29 mouse cellular contexts compared by ENCODE assay signal in the genomic region with DNA sequence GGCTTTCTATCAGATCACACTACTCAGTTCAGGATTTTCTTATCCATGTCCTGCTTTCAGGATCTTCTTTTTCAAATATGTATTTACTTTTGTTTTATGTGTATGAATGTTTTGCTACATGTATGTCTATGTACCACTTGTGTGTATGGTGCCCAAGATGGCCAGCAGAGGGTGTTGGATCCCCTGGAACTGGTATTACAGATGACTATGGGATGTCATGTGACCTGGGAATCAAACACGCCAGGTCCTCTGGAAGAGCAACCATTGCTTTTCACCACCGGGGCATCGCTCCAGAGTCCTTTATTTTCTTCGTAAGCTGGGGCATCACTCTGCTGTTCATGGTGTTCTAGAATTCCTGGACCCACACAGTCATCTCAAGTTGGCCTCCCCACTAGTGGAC. TPM values are rescaled to one million over a fixed set of nuclear protein-coding genes. Genes with fewer than 3 reads are reported as not detected.
DNase-seq lines count a peak whose midpoint lies in the region; ATAC-seq and TF ChIP-seq lines count a peak whose summit lies in the region.
"Had no signal": no experiment of that assay in that cellular context is flagged by ENCODE, and none has a peak within 500 bp of the region (broad histone marks: within the 10 kb centered on the region; RNA-seq: fewer than 3 reads in every experiment).

No protein-coding gene starts in this region.

- no peak overlapping the region for H3K9ac ChIP-seq in liver, embryonic 14.5 days (replicated peaks)
- no peak overlapping the region for H3K9ac ChIP-seq in lung, postnatal 0 days (replicated peaks; ENCODE audit: low read depth)
- H3K9ac ChIP-seq: forebrain, embryonic 13.5 days; hindbrain, embryonic 12.5 days; hindbrain, embryonic 15.5 days had no signal

- H3K4me1 ChIP-seq in liver, embryonic 14.5 days (replicated peaks; ENCODE audit: control insufficient read depth in 2 of 2, insufficient read depth in 2 of 2, low read length in 1 of 2), result no peaks in the 10 kb centered on the region
- no peaks in the 10 kb centered on the region for H3K4me1 ChIP-seq in lung, postnatal 0 days (ENCODE audit: insufficient read depth, low read depth, low read length)
- no peaks in the 10 kb centered on the region for H3K4me1 ChIP-seq in kidney, adult 2 months (ENCODE audit: control insufficient read depth, insufficient read depth, low read length)
- H3K4me1 ChIP-seq: forebrain, embryonic 10.5 days; forebrain, embryonic 13.5 days; hindbrain, embryonic 12.5 days; hindbrain, embryonic 15.5 days had no signal

- no peak for TF ChIP-seq POLR2A in kidney, adult 2 months (IDR thresholded peaks at IDR 0.05; ENCODE audit: low read depth, low read length)

- no peak overlapping the region for H3K4me2 ChIP-seq in liver, embryonic 14.5 days (ENCODE audit: low read depth)
- H3K4me2 ChIP-seq in lung, postnatal 0 days (replicated peaks; ENCODE audit: low read depth, low read length), result no peak overlapping the region
- H3K4me2 ChIP-seq: forebrain, embryonic 13.5 days; heart, embryonic 11.5 days; hindbrain, embryonic 12.5 days; hindbrain, embryonic 15.5 days had no signal

- no peak for TF ChIP-seq EP300 in liver, embryonic 14.5 days (IDR thresholded peaks at IDR 0.05; ENCODE audit: low read depth)
- no peak for TF ChIP-seq EP300 in lung, postnatal 0 days (IDR thresholded peaks at IDR 0.05)

- H3K27me3 ChIP-seq in liver, embryonic 14.5 days (ENCODE audit: control insufficient read depth, insufficient read depth, low read length), result no peaks in the 10 kb centered on the region
- no peaks in the 10 kb centered on the region for H3K27me3 ChIP-seq in lung, postnatal 0 days (replicated peaks; ENCODE audit: insufficient read depth, low read length)
- H3K27me3 ChIP-seq in kidney, adult 2 months (replicated peaks; ENCODE audit: control insufficient read depth, insufficient read depth, low read length), result no peaks in the 10 kb centered on the region; the same call in 1 of the 2 replicates
- H3K27me3 ChIP-seq: forebrain, embryonic 13.5 days; hindbrain, embryonic 12.5 days; hindbrain, embryonic 15.5 days had no signal

- no peak overlapping the region for H3K4me3 ChIP-seq in liver, embryonic 14.5 days (ENCODE audit: insufficient read depth in 1 of 2, low read depth in 2 of 2, low read length in 2 of 2)
- no peak overlapping the region for H3K4me3 ChIP-seq in lung, postnatal 0 days (ENCODE audit: low read depth, low read length)
- no peak overlapping the region for H3K4me3 ChIP-seq in kidney, adult 2 months (ENCODE audit: insufficient read depth, low read depth, low read length)
- H3K4me3 ChIP-seq: forebrain, embryonic 10.5 days; forebrain, embryonic 13.5 days; gastrocnemius, adult 2 months; hindbrain, embryonic 12.5 days; hindbrain, embryonic 15.5 days had no signal

- no peak for ATAC-seq in liver, embryonic 14.5 days (ENCODE audit: insufficient read depth)
- no peak for ATAC-seq in lung, postnatal 0 days
- ATAC-seq: CD4-positive, CD25-positive, alpha-beta regulatory T cell, adult 4 months; forebrain, embryonic 13.5 days; forebrain, embryonic 16.5 days had no signal

- 0 out of 2 replicates have a peak, but pooled peaks have one; percentile 16 for TF ChIP-seq CTCF in liver, embryonic 14.5 days (IDR thresholded peaks at IDR 0.05; ENCODE audit: low read depth)
- TF ChIP-seq CTCF in lung, postnatal 0 days (IDR thresholded peaks at IDR 0.05), result 0 out of 2 replicates have a peak, but pooled peaks have one; percentile 2
- TF ChIP-seq CTCF in kidney, adult 2 months (conservative IDR thresholded peaks at IDR 0.05; ENCODE audit: insufficient read depth, insufficient read length, low read depth, low read length), result no peak

- no peak overlapping the region for H3K27ac ChIP-seq in liver, embryonic 14.5 days
- H3K27ac ChIP-seq in lung, postnatal 0 days (ENCODE audit: low read length), result no peak overlapping the region
- H3K27ac ChIP-seq in kidney, adult 2 months (ENCODE audit: insufficient read depth, low read depth, low read length), result no peak overlapping the region
- H3K27ac ChIP-seq: forebrain, embryonic 10.5 days; forebrain, embryonic 13.5 days; gastrocnemius, adult 2 months; hindbrain, embryonic 12.5 days; hindbrain, embryonic 15.5 days had no signal

- no peaks in the 10 kb centered on the region for H3K36me3 ChIP-seq in liver, embryonic 14.5 days (replicated peaks; ENCODE audit: control insufficient read depth, insufficient read depth, low read depth)
- H3K36me3 ChIP-seq in lung, postnatal 0 days (ENCODE audit: insufficient read depth, low read length), result no peaks in the 10 kb centered on the region
- H3K36me3 ChIP-seq in kidney, adult 2 months (ENCODE audit: control insufficient read depth, insufficient read depth, low read length), result no peaks in the 10 kb centered on the region
- H3K36me3 ChIP-seq: forebrain, embryonic 10.5 days; G1E; hindbrain, embryonic 12.5 days; hindbrain, embryonic 15.5 days had no signal

- no peaks in the 10 kb centered on the region for H3K9me3 ChIP-seq in liver, embryonic 14.5 days (ENCODE audit: control insufficient read depth, low read length)
- no peaks in the 10 kb centered on the region for H3K9me3 ChIP-seq in lung, postnatal 0 days (ENCODE audit: low read length)
- H3K9me3 ChIP-seq: forebrain, embryonic 10.5 days; forebrain, embryonic 13.5 days; G1E; hindbrain, embryonic 12.5 days; hindbrain, embryonic 15.5 days had no signal

- DNase-seq in liver, embryonic 14.5 days (ENCODE audit: low read depth in 3 of 3, low spot score in 3 of 3), result no peak
- DNase-seq in liver, result no peak
- DNase-seq in lung, postnatal 0 days (ENCODE audit: low spot score), result no peak
- no peak for DNase-seq in lung, adult 18-20 months
- DNase-seq in R1 (ENCODE audit: low read depth, low spot score), result peak; percentile 63
- DNase-seq in kidney, adult 2 months, result no peak
- DNase-seq in layer of hippocampus, postnatal 25 days (ENCODE audit: extremely low spot score in 1 of 2, low spot score in 1 of 2), result no peak
- DNase-seq: adrenal gland, postnatal 10 days; adrenal gland, postnatal 36 days; cerebellum, adult 18-20 months; cerebellum, adult 9-10 months; cerebellum, postnatal 14 days; gastrocnemius, adult 2 months; gastrocnemius, postnatal 14 days; heart, adult 11 months had no signal

- 91% methylated on average over 4 of the region's 4 CpGs for WGBS in liver, embryonic 14.5 days (ENCODE audit: insufficient replicate concordance)
- 95% methylated on average over 4 of the region's 4 CpGs for WGBS in lung, postnatal 0 days
- 91% methylated on average over 4 of the region's 4 CpGs for WGBS in kidney, adult 2 months

RNA-seq across cellular contexts. Expression of gene Alg11, which starts 28.7 kb away (rescaled TPM):
- 2.3 and 3.1 TPM in 2 replicates for polyA plus RNA-seq in liver, embryonic 14.5 days (2012; rRNA removed)
- 5.1 and 5.4 TPM in 2 replicates for polyA plus RNA-seq in liver, embryonic 14.5 days (2014; fragmentation: Nextera tagmentation; extraction: Ambion mirVana)
- 13.3 and 13.6 TPM in 2 replicates for polyA plus RNA-seq in lung, postnatal 0 days (2015; fragmentation: Nextera tagmentation; extraction: Ambion mirVana)
- polyA plus RNA-seq in kidney, adult 2 months (2012; rRNA removed), result 3.6 and 5.7 TPM in 2 replicates
- total RNA-seq in layer of hippocampus, postnatal 25 days (2021), result 10 to 100 TPM; 34.2 to 39.1 TPM

RNA-seq across cellular contexts. Expression of gene Atp7b, which starts 29.1 kb away (rescaled TPM):
- 8.4 and 9.4 TPM in 2 replicates for polyA plus RNA-seq in liver, embryonic 14.5 days (2012; rRNA removed)
- 10.4 and 12.0 TPM in 2 replicates for polyA plus RNA-seq in liver, embryonic 14.5 days (2014; fragmentation: Nextera tagmentation; extraction: Ambion mirVana)
- 7.3 and 12.0 TPM in 2 replicates for polyA plus RNA-seq in lung, postnatal 0 days (2015; fragmentation: Nextera tagmentation; extraction: Ambion mirVana)
- polyA plus RNA-seq in kidney, adult 2 months (2012; rRNA removed), result 1.1 and 1.4 TPM in 2 replicates
- 1 to 10 TPM; 2.3 to 2.5 TPM for total RNA-seq in layer of hippocampus, postnatal 25 days (2021)

RNA-seq across cellular contexts. Expression of gene Nek5, which starts 35.6 kb away (rescaled TPM):
- polyA plus RNA-seq in liver, embryonic 14.5 days (2012; rRNA removed), result 0.07 TPM in 1 of 2 replicates, not detected in the other
- polyA plus RNA-seq in liver, embryonic 14.5 days (2014; fragmentation: Nextera tagmentation; extraction: Ambion mirVana), result 0.08 TPM in 1 of 2 replicates, not detected in the other
- 5.2 and 6.9 TPM in 2 replicates for polyA plus RNA-seq in lung, postnatal 0 days (2015; fragmentation: Nextera tagmentation; extraction: Ambion mirVana)
- polyA plus RNA-seq in kidney, adult 2 months (2012; rRNA removed), result 0.59 and 0.65 TPM in 2 replicates
- total RNA-seq in layer of hippocampus, postnatal 25 days (2021), result under 1 TPM; 0.34 to 0.47 TPM
- total RNA-seq: gastrocnemius, postnatal 14 days; gastrocnemius, postnatal 4 days; heart, adult 8-10 months; heart, postnatal 25 days; hematopoietic stem cell, adult 5-6 weeks had no signal
- polyA plus RNA-seq: C2C12; CD4-positive, CD25-positive, alpha-beta regulatory T cell, adult 4 months; embryonic facial prominence, embryonic 11.5 days; forebrain, embryonic 10.5 days; G1E had no signal
